Mouse (Mus musculus) erythroblast, embryonic 14.5 days (primary cell): ENCODE results near the gene Lrig2. TPM values are rescaled to one million over a fixed set of nuclear protein-coding genes. Genes with fewer than 3 reads are reported as not detected.

ENCODE experiments used
- H3K27me3 ChIP-seq: 2 replicates; pipeline ENCODE4 v1.6.1; 2012; ENCODE audit warnings: inconsistent platforms; ENCODE audit not compliant: control insufficient read depth
- H3K36me3 ChIP-seq: 2 replicates; pipeline ENCODE4 v1.6.1; 2012; ENCODE audit warnings: mild to moderate bottlenecking, inconsistent platforms; ENCODE audit not compliant: control insufficient read depth
- H3K4me1 ChIP-seq: 2 replicates; pipeline ENCODE4 v1.6.1; 2012; ENCODE audit warnings: inconsistent platforms; ENCODE audit not compliant: control insufficient read depth
- H3K4me3 ChIP-seq: replicated peaks from 2 replicates; pipeline ENCODE3; 2012; ENCODE audit warnings: moderate library complexity, mild to moderate bottlenecking, inconsistent platforms
- H3K9me3 ChIP-seq: 2 replicates; pipeline ENCODE4 v1.6.1; 2012; ENCODE audit warnings: low read length, inconsistent platforms, mixed read lengths; ENCODE audit not compliant: control insufficient read depth
- GATA1 ChIP-seq: IDR thresholded peaks from 2 replicates; pipeline ENCODE4 v1.6.1; 2012; ENCODE audit warnings: low read length, inconsistent platforms, mixed read lengths
- TAL1 ChIP-seq: IDR thresholded peaks from 3 replicates; pipeline ENCODE4 v1.6.1; 2012; ENCODE audit warnings: low read length, inconsistent platforms, mixed read lengths
- polyA plus RNA-seq: library from polyadenylated mRNA; stranded (reverse); fragments of >175 nt; gene quantifications from 2 replicates; pipeline ENCODE4 v1.2.3, GENCODE M21; 2012

Gene Lrig2
- polyA plus RNA-seq, 1 experiment = 0.19 TPM

- H3K4me1 ChIP-seq = no peaks in the 10 kb centered on the region
- no peaks in the 10 kb centered on the region for H3K9me3 ChIP-seq
- H3K27me3 ChIP-seq = no peaks in the 10 kb centered on the region
- no peaks in the 10 kb centered on the region for H3K36me3 ChIP-seq
- TF ChIP-seq GATA1 (no peak), TAL1 (no peak)
- no peak overlapping the region for H3K4me3 ChIP-seq
These were observed 139.3 kb downstream of the Lrig2 start for GRCm38 (mm10) chr3:104372374-104372773.

- Histone ChIP-seq H3K4me1 (no peaks in the 10 kb centered on the region), H3K4me3 (no peak overlapping the region), H3K9me3 (no peaks in the 10 kb centered on the region), H3K27me3 (no peaks in the 10 kb centered on the region), H3K36me3 (no peaks in the 10 kb centered on the region)
- TF ChIP-seq TAL1 (no peak), GATA1 (no peak)
These were observed 143.8 kb downstream of the Lrig2 start for GRCm38 (mm10) chr3:104367912-104368311.

- no peak overlapping the region for H3K4me3 ChIP-seq
- no peak for TF ChIP-seq GATA1
- TF ChIP-seq TAL1 = no peak
- H3K27me3 ChIP-seq = no peaks in the 10 kb centered on the region
- no peaks in the 10 kb centered on the region for H3K4me1 ChIP-seq
- H3K9me3 ChIP-seq = no peaks in the 10 kb centered on the region
- H3K36me3 ChIP-seq = no peaks in the 10 kb centered on the region
These were observed 149.9 kb downstream of the Lrig2 start for GRCm38 (mm10) chr3:104361814-104362213.

- no peak overlapping the region for H3K4me3 ChIP-seq
- no peak for TF ChIP-seq GATA1
- TF ChIP-seq TAL1 = no peak
- H3K36me3 ChIP-seq = no peaks in the 10 kb centered on the region
These were observed 151.4 kb downstream of the Lrig2 start for GRCm38 (mm10) chr3:104360325-104360724.

DNA sequence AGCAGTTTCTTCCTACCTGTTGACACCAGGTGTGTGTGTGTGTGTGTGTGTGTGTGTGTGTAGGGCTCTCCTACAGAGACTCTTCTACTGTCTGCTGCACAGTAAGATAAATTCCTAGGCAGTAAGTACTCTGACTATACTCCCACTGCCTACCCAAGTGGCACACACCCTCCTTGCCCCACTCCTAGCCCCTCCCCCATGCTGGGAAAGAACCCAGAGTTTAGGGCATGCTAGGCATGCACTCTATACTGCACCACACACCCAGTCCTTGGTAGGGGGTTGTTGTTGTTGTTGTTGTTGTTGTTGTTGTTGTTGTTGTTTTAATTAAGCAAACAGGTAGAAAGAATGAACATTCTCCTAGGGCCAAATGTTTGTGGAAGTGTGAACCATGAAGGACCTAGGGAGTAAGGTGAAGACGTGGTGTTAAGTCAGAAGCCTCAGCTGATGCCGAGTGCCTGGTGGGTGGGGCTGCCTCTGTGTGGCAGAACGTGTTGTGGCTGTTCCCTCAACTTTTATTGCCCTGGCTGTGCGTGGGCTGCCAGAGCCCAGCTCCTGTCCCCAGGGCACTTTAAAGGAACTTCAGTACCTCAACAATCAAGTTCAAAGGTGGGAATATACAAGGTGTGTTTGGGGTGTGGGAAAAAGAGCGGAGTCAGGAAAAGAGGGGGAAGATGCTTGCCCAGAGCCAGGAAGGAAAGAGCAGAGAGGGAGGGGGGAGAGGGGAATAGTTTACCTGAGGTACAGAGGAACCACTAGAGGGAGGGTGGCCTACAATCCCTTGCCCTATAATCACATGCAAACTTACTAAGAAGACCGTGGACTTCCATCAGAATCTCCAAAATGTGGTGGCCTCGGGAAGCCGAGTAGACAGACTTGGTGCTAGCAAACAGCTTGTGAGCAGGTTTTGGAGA is 152.2 kb downstream of the Lrig2 start:
- no peak for TF ChIP-seq GATA1
- no peak for TF ChIP-seq TAL1
- no peaks in the 10 kb centered on the region for H3K36me3 ChIP-seq
- H3K9me3 ChIP-seq = no peaks in the 10 kb centered on the region
- H3K4me3 ChIP-seq = no peak overlapping the region
- no peaks in the 10 kb centered on the region for H3K27me3 ChIP-seq
- no peaks in the 10 kb centered on the region for H3K4me1 ChIP-seq

More at GRCm38 (mm10) chr3:104360325-104360724, 151.4 kb downstream of the Lrig2 start:
- Histone ChIP-seq H3K4me1 (no peaks in the 10 kb centered on the region), H3K27me3 (no peaks in the 10 kb centered on the region), H3K9me3 (no peaks in the 10 kb centered on the region)

- TF ChIP-seq TAL1 (no peak), GATA1 (no peak)
- no peaks in the 10 kb centered on the region for H3K9me3 ChIP-seq
- H3K4me3 ChIP-seq = no peak overlapping the region
- no peaks in the 10 kb centered on the region for H3K36me3 ChIP-seq
- H3K27me3 ChIP-seq = no peaks in the 10 kb centered on the region
- no peaks in the 10 kb centered on the region for H3K4me1 ChIP-seq
These were observed 153.0 kb downstream of the Lrig2 start for GRCm38 (mm10) chr3:104358747-104359146.

DNA sequence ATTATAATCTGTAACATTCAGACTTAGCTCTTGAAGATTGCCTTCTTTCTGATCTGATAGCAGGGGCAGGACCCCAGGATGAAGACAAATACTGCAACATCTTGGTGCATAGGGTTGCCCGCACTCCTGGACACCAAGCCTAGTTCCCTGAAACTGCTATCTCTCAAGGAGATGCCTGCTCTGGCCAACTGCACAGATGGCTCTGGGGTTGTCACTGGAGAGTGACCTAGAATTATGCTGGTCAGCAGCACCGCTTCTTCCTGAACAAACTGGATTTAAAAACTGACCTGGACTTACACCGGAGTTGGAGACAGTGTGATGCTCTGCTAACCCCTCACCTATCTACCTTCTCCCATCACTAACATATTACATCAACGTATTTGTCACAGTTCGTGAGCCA is 155.6 kb downstream of the Lrig2 start:
- Histone ChIP-seq H3K4me3 (no peak overlapping the region), H3K9me3 (no peaks in the 10 kb centered on the region), H3K27me3 (no peaks in the 10 kb centered on the region), H3K4me1 (no peaks in the 10 kb centered on the region), H3K36me3 (no peaks in the 10 kb centered on the region)
- TF ChIP-seq GATA1 (no peak), TAL1 (no peak)

GRCm38 (mm10) chr3:104353884-104354283 is 157.8 kb downstream of the Lrig2 start:
- Histone ChIP-seq H3K36me3 (no peaks in the 10 kb centered on the region), H3K4me1 (no peaks in the 10 kb centered on the region), H3K4me3 (no peak overlapping the region), H3K27me3 (no peaks in the 10 kb centered on the region), H3K9me3 (no peaks in the 10 kb centered on the region)
- TF ChIP-seq GATA1 (no peak), TAL1 (no peak)

- Histone ChIP-seq H3K4me1 (no peaks in the 10 kb centered on the region), H3K27me3 (no peaks in the 10 kb centered on the region), H3K36me3 (no peaks in the 10 kb centered on the region), H3K9me3 (no peaks in the 10 kb centered on the region), H3K4me3 (no peak overlapping the region)
- TF ChIP-seq GATA1 (no peak), TAL1 (no peak)
These were observed 159.2 kb downstream of the Lrig2 start for GRCm38 (mm10) chr3:104352358-104353060.
